Mouse (Mus musculus) cerebellum, adult 9-11 months (tissue): ENCODE measurements around the gene Nudt15.

Source experiments
- DNase-seq: peaks from one replicate; pipeline ENCODE4 v3.0.0; 2022

Nudt15 gene

DNA sequence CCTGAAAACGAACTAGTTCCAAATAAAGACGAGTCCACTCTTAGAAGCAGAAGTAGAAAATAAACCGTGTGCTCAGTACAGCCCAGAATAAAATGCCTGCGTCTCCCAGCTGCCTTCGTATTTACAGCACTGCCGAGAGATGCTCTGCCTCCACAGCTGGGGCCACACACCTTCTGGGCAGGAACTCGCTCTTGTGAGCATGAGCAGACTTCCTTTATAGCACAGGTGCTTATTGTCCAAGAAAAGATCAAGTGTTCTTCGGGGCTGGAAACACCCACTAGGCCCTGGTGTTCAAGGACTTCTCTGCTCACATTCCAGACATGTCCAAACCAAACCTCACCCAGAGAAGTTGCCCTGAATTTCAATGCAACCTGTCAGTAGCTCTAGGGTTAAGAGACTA is 77.4 kb downstream of the Nudt15 start:
- no peak for DNase-seq

DNA sequence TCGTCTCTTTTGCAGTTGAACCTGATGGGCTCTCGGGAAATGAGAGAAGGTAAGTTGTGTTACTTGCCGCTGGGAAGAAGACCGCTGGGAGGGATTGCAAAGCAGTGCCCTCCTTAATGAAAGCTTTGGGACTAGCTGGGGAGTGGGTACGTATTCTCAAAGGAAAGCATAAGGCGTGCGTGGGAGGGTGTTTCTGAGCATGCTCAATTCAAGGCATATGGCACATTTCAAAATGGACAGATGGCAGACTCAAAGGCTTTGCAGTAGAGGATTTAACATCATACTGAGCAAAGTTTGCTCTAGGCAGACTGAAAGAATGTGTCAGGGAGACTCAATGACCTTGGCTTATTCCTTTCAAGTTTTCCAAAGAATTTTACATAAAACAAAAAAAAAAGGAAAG is 78.5 kb downstream of the Nudt15 start:
- peak; percentile 77 for DNase-seq
